Mouse (Mus musculus) intestine, embryonic 14.5 days (tissue): ENCODE measurements around the gene Cul1. TPM values are rescaled to one million over a fixed set of nuclear protein-coding genes. Genes with fewer than 3 reads are reported as not detected.
A peak's percentile ranks its signal among the peaks of the same experiment; 100 is the strongest.
"Not testable (repeated sequence)": the region's sequence is repeated elsewhere in the genome, so short reads cannot be mapped to it uniquely, and the experiment has no call there.

Experiments
- ATAC-seq: fragments of 200-750 bp; cut with Nextera tagmentation; replicated peaks from 2 replicates; pipeline ENCODE4 v1.8.0; 2017; ENCODE audit warnings: low read depth, moderate number of reproducible peaks, moderate TSS enrichment, moderate library complexity; ENCODE audit not compliant: low FRiP score, low TSS enrichment
- DNase-seq: peaks from one replicate; pipeline ENCODE4 v3.0.0-alpha.2; 2018; ENCODE audit warnings: low spot score
- H3K27ac ChIP-seq: fragments of 300-500 bp; sonication (generic); 2 replicates; pipeline ENCODE4 v1.5.1; 2014; ENCODE audit warnings: low read depth, mild to moderate bottlenecking, control low read depth
- H3K27me3 ChIP-seq: fragments of 300-500 bp; sonication (generic); replicated peaks from 2 replicates; pipeline ENCODE4 v1.6.1; 2014; ENCODE audit warnings: low read length, control low read depth; ENCODE audit not compliant: control insufficient read depth, insufficient read depth
- H3K36me3 ChIP-seq: fragments of 300-500 bp; sonication (generic); 2 replicates; pipeline ENCODE4 v1.6.1; 2014; ENCODE audit warnings: low read length, control low read depth; ENCODE audit not compliant: control insufficient read depth, insufficient read depth
- H3K4me1 ChIP-seq: fragments of 300-500 bp; sonication (generic); replicated peaks from 2 replicates; pipeline ENCODE4 v1.6.1; 2014; ENCODE audit warnings: low read length, control low read depth, mixed read lengths; ENCODE audit not compliant: control insufficient read depth, insufficient read depth
- H3K4me2 ChIP-seq: fragments of 300-500 bp; sonication (generic); 2 replicates; pipeline ENCODE4 v1.6.1; 2014; ENCODE audit warnings: low read length
- H3K4me3 ChIP-seq: fragments of 300-500 bp; sonication (generic); 2 replicates; pipeline ENCODE4 v1.5.1; 2014; ENCODE audit warnings: low read depth, low read length, control low read depth, mixed read lengths
- H3K9ac ChIP-seq: fragments of 300-500 bp; sonication (generic); 2 replicates; pipeline ENCODE4 v1.6.1; 2014; ENCODE audit warnings: mild to moderate bottlenecking, low read length
- H3K9me3 ChIP-seq: fragments of 300-500 bp; sonication (generic); 2 replicates; pipeline ENCODE4 v1.6.1; 2016; ENCODE audit warnings: low read length, control low read depth; ENCODE audit not compliant: control insufficient read depth
- WGBS: fragments of 180-500 bp; shearing (Covaris S2); extraction: QIAGEN DNeasy Blood & Tissue Kit; methylation state at CpG from one replicate; pipeline ENCODE4 v1.1.7; 2014; 5-methylcytosine and 5-hydroxymethylcytosine counted together
- polyA plus RNA-seq: library from polyadenylated mRNA; unstranded; fragments of >200 nt; fragmentation: Nextera tagmentation; extraction: Ambion mirVana; gene quantifications from 2 replicates; pipeline ENCODE4 v1.2.1, GENCODE M21; 2014

Gene Cul1
- polyA plus RNA-seq, 1 experiment from 2014 or later = 124 TPM

- not testable (repeated sequence) for H3K4me1 ChIP-seq, ATAC-seq, H3K9ac ChIP-seq, H3K27ac ChIP-seq, H3K36me3 ChIP-seq, DNase-seq, H3K9me3 ChIP-seq, H3K4me3 ChIP-seq, H3K27me3 ChIP-seq, H3K4me2 ChIP-seq
- 78% methylated on average over 4 of the region's 4 CpGs for WGBS
Observed at GRCm38 (mm10) chr6:47426556-47426955, 26.6 kb upstream of the Cul1 start.

- H3K27me3 ChIP-seq, DNase-seq, H3K4me3 ChIP-seq, ATAC-seq, H3K4me2 ChIP-seq, H3K9ac ChIP-seq, H3K9me3 ChIP-seq, H3K36me3 ChIP-seq, H3K27ac ChIP-seq, H3K4me1 ChIP-seq: not testable (repeated sequence)
- WGBS = 89% methylated on average over 10 of the region's 12 CpGs
Observed at GRCm38 (mm10) chr6:47432795-47433194, 20.4 kb upstream of the Cul1 start.

- Histone ChIP-seq H3K9me3 (no peaks in the 10 kb centered on the region), H3K4me3 (no peak overlapping the region), H3K4me1 (no peaks in the 10 kb centered on the region), H3K27me3 (no peaks in the 10 kb centered on the region), H3K4me2 (no peak overlapping the region), H3K27ac (no peak overlapping the region), H3K36me3 (no peaks in the 10 kb centered on the region), H3K9ac (no peak overlapping the region)
- 78% methylated on average over 2 of the region's 2 CpGs for WGBS
- DNase-seq = no peak
- ATAC-seq = no peak
Observed at GRCm38 (mm10) chr6:47440080-47440479, 13.1 kb upstream of the Cul1 start.

- no peak overlapping the region for H3K4me3 ChIP-seq
- no peak overlapping the region for H3K27ac ChIP-seq
- WGBS = 78% methylated on average over 1 of the region's 1 CpGs
- no peak overlapping the region for H3K9ac ChIP-seq
- no peak overlapping the region for H3K4me2 ChIP-seq
- H3K36me3 ChIP-seq = no peaks in the 10 kb centered on the region
- H3K4me1 ChIP-seq = no peaks in the 10 kb centered on the region
- no peak for DNase-seq
- H3K9me3 ChIP-seq = no peaks in the 10 kb centered on the region
- H3K27me3 ChIP-seq = no peaks in the 10 kb centered on the region
- no peak for ATAC-seq
Observed at GRCm38 (mm10) chr6:47447658-47448057, 5.5 kb upstream of the Cul1 start.

- peaks cover 15% of the 10 kb centered on the region for H3K4me1 ChIP-seq
- H3K9ac ChIP-seq = peak overlapping the region; percentile 99
- under 1% methylated on average over 38 of the region's 42 CpGs for WGBS
- H3K36me3 ChIP-seq = no peaks in the 10 kb centered on the region
- ATAC-seq (peak; percentile 76), DNase-seq (peak; percentile 91)
- no peaks in the 10 kb centered on the region for H3K27me3 ChIP-seq
- H3K27ac ChIP-seq = peak overlapping the region; percentile 98
- peak overlapping the region; percentile 90 for H3K4me2 ChIP-seq
- H3K9me3 ChIP-seq = no peaks in the 10 kb centered on the region
- peak overlapping the region; percentile 93 for H3K4me3 ChIP-seq
Observed at GRCm38 (mm10) chr6:47453522-47454130, 428 bp downstream of the Cul1 start.

- H3K4me1 ChIP-seq = peaks cover 15% of the 10 kb centered on the region
- no peaks in the 10 kb centered on the region for H3K9me3 ChIP-seq
- no peak for DNase-seq
- no peaks in the 10 kb centered on the region for H3K36me3 ChIP-seq
- no peaks in the 10 kb centered on the region for H3K27me3 ChIP-seq
- under 1% methylated on average over 56 of the region's 72 CpGs for WGBS
- peak overlapping the region; percentile 93 for H3K4me3 ChIP-seq
- H3K27ac ChIP-seq = peak overlapping the region; percentile 98
- peak; percentile 88 for ATAC-seq
- H3K4me2 ChIP-seq = peak overlapping the region; percentile 90
- H3K9ac ChIP-seq = peak overlapping the region; percentile 99
Observed at GRCm38 (mm10) chr6:47454131-47454574, 955 bp downstream of the Cul1 start.

GRCm38 (mm10) chr6:47454575-47455571, 1.7 kb downstream of the Cul1 start:
- DNase-seq = peak; percentile 86
- Histone ChIP-seq H3K27me3 (no peaks in the 10 kb centered on the region), H3K4me2 (peak overlapping the region; percentile 90), H3K4me3 (peak overlapping the region; percentile 93), H3K9ac (peak overlapping the region; percentile 99), H3K4me1 (peaks cover 15% of the 10 kb centered on the region), H3K36me3 (no peaks in the 10 kb centered on the region), H3K9me3 (no peaks in the 10 kb centered on the region), H3K27ac (peak overlapping the region; percentile 98)
- peak; percentile 81 for ATAC-seq
- under 1% methylated on average over 72 of the region's 79 CpGs for WGBS

- H3K9me3 ChIP-seq = no peaks in the 10 kb centered on the region
- H3K27me3 ChIP-seq = no peaks in the 10 kb centered on the region
- peak overlapping the region; percentile 93 for H3K4me3 ChIP-seq
- H3K4me2 ChIP-seq = peak overlapping the region; percentile 90
- DNase-seq = no peak
- peak overlapping the region; percentile 99 for H3K9ac ChIP-seq
- 77% methylated on average over 1 of the region's 1 CpGs for WGBS
- no peak for ATAC-seq
- no peaks in the 10 kb centered on the region for H3K36me3 ChIP-seq
- no peak overlapping the region for H3K27ac ChIP-seq
- peaks cover 15% of the 10 kb centered on the region for H3K4me1 ChIP-seq
Observed at GRCm38 (mm10) chr6:47455843-47456242, 2.6 kb downstream of the Cul1 start.
